Mouse (Mus musculus) lung, postnatal 0 days (tissue): ENCODE measurements around the gene Mapk8ip3.

Experiments used
- CTCF ChIP-seq: IDR thresholded peaks from 2 replicates; pipeline ENCODE4 v1.5.1; 2016; ENCODE audit warnings: antibody characterized with exemption, mild to moderate bottlenecking
- EP300 ChIP-seq: IDR thresholded peaks from 2 replicates; pipeline ENCODE4 v1.6.1; 2016; ENCODE audit warnings: antibody characterized with exemption, mild to moderate bottlenecking, control low read depth

DNA sequence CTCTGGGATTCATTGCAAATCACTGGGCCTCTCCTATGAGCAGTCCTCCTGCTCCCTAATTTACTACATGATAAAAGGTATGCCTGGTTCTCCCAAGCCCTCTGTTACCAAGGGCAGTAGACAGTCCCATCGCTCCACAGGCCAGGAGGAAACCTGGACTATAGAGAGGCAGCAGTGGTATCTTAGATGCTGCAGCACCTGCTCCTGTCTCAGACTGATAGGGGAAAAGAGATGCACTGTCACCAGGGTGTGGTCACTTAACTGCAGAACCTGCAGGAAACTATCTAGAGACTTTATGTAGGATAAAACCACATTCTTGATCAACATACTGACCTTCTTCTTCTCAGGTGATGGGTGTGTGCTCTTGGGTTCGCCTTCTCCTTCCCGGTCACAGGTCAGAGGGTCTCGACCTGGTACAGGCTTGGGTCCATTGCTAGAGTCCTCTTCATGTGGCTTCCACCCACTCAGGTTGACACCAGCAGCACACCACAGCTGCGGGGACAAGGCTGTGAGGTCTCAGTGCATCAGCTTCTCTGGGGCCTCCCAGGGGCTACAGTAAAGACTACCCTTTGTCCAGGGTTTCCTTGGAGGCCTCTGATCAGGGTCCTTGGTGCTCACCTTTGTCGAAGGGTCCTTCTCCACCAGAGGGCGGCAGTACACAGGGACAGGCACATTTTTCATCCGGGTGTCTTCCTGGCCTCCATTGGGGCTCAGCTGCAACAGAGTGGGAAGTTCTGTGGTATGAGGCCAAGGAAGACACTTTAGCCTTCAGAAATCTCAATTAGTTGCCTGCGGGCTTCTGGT lies 33.9 kb downstream of the Mapk8ip3 start:
- peak; percentile 53 for TF ChIP-seq CTCF
- TF ChIP-seq EP300, result no peak
